Mouse (Mus musculus) C2C12 (cell line): ENCODE data around the gene Polrmt.

Experiments used
- CEBPB ChIP-seq: IDR thresholded peaks from one replicate; pipeline ENCODE4 v1.6.1; 2011; ENCODE audit warnings: low read depth, mild to moderate bottlenecking, control low read depth, moderate library complexity
- CTCF ChIP-seq: IDR thresholded peaks from one replicate; pipeline ENCODE4 v1.5.1; 2011; ENCODE audit not compliant: control insufficient read depth, insufficient read depth, insufficient read length
- MAX ChIP-seq: IDR thresholded peaks from one replicate; pipeline ENCODE4 v1.6.1; 2011; ENCODE audit warnings: mild to moderate bottlenecking, control low read depth
- MYOD1 ChIP-seq: IDR thresholded peaks from one replicate; pipeline ENCODE4 v1.6.1; 2011; ENCODE audit warnings: low read depth; ENCODE audit not compliant: control insufficient read depth, insufficient read length
- MYOG ChIP-seq: IDR thresholded peaks from one replicate; pipeline ENCODE4 v1.6.1; 2011; ENCODE audit not compliant: control insufficient read depth, insufficient read length; ENCODE audit errors: extremely low read depth

DNA sequence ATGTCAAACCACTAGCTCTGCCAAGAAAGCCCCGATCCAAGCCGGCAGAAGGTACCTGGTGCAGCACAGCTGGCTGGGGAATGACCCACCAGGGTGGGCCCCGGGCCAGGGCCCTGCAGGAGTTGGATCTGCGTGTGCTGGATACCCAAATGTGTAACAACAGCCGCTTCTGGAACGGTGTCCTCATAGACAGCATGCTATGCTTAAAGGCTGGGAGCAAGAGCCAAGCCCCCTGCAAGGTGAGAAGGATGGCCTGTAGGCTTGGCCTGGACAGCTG, 52.1 kb downstream of the Polrmt start:
- TF ChIP-seq CTCF, result no peak
- no peak for TF ChIP-seq MYOG
- no peak for TF ChIP-seq MAX
- no peak for TF ChIP-seq MYOD1
- no peak for TF ChIP-seq CEBPB
